Mouse (Mus musculus) cortical plate, adult 2 months (tissue): Measurements from ENCODE around the gene Hlcs. TPM values are rescaled to one million over a fixed set of nuclear protein-coding genes. Genes with fewer than 3 reads are reported as not detected.
A peak's percentile ranks its signal among the peaks of the same experiment; 100 is the strongest.

Experiments used
- H3K27ac ChIP-seq: fragments of 200-500 bp; 2 replicates; pipeline ENCODE4 v1.5.1; 2012; ENCODE audit warnings: low read length, control low read depth, inconsistent platforms; ENCODE audit not compliant: insufficient read depth
- H3K4me1 ChIP-seq: fragments of 200-500 bp; 2 replicates; pipeline ENCODE4 v1.6.1; 2011; ENCODE audit warnings: low read length; ENCODE audit not compliant: control insufficient read depth, insufficient read depth
- H3K4me3 ChIP-seq: fragments of 200-500 bp; 2 replicates; pipeline ENCODE4 v1.5.1; 2011; ENCODE audit warnings: mild to moderate bottlenecking, low read length, control low read depth; ENCODE audit not compliant: insufficient read depth
- CTCF ChIP-seq: fragments of 200-500 bp; IDR thresholded peaks from 2 replicates; pipeline ENCODE4 v1.5.1; 2011; ENCODE audit warnings: mild to moderate bottlenecking, control low read depth, low read length; ENCODE audit not compliant: insufficient read depth; ENCODE audit errors: extremely low read depth
- POLR2A ChIP-seq: fragments of 200-500 bp; IDR thresholded peaks from 2 replicates; pipeline ENCODE4 v1.6.1; 2011; ENCODE audit warnings: mild to moderate bottlenecking, low read length, control low read depth; ENCODE audit not compliant: insufficient read depth; ENCODE audit errors: extremely low read depth
- polyA plus RNA-seq: library from polyadenylated mRNA; depleted of rRNA; stranded (reverse); fragments of >200 nt; gene quantifications from 2 replicates; pipeline ENCODE4 v1.2.3, GENCODE M21; 2012

Gene Hlcs
- polyA plus RNA-seq, 1 experiment = 10.2 TPM

DNA sequence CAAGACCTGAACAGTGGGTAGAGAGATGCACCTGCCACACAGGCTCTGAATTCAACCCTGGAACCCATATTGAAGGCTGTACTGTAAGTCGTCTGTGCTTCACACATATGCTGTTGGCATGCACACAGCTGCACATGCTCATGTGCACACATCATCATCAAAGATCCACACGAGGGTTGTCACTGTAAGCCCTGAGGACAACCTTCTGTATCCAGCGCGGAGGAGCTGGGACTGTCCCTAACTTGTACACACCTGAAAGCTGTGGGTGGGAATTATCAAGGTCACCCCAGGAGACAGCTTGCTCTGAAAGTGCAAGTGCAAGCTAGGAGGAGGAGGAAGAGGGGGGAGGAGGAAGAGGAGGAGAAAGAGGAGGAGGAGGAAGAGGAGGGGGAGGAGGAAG, 14.2 kb downstream of the Hlcs start:
- no peak for TF ChIP-seq CTCF
- TF ChIP-seq POLR2A = no peak
- Histone ChIP-seq H3K4me1 (no peaks in the 10 kb centered on the region), H3K4me3 (no peak overlapping the region), H3K27ac (no peak overlapping the region)

DNA sequence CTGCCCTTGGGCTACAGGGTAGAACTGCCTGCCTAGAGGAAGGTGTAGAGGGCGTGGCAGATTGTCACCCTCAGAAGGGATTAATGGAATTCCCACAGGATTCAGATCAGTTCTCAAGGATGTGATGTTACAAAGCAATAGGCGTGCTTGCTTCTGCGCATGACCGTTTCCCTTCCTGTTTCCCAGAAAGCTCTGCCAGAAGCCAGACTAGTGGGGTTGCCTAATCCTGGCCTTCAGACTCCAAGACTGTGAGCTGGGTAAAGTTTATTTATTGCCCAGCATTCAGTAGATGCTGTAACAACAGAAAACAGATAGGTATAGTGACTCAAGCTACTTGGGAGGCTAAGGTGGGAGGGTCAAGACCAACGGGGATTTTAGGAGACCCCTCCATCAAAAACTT, 15.3 kb downstream of the Hlcs start:
- no peak overlapping the region for H3K4me3 ChIP-seq
- no peak overlapping the region for H3K27ac ChIP-seq
- no peaks in the 10 kb centered on the region for H3K4me1 ChIP-seq
- no peak for TF ChIP-seq POLR2A
- TF ChIP-seq CTCF = no peak

DNA sequence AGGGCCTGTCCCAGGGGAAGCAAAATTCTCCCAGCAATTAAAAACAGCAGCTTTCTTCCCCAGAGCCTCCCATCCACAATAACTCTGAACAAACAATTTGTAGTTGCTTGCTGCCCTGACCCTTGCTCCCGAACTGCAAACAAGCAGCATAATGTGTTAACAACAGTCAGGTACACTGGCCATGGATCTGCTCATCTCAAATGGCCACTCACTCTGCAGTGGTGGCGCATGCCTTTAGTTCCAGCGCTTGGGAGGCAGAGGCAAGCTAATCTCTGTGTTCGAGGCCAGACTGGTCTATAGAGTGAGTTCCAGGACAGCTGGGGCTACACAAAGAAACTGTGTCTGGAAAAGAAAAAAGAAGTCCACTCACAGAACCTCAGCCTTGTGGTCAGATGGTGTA, 22.2 kb downstream of the Hlcs start:
- Histone ChIP-seq H3K4me1 (peaks cover 3% of the 10 kb centered on the region; the same call in 1 of the 2 replicates), H3K4me3 (no peak overlapping the region), H3K27ac (no peak overlapping the region)
- no peak for TF ChIP-seq POLR2A
- TF ChIP-seq CTCF = no peak

DNA sequence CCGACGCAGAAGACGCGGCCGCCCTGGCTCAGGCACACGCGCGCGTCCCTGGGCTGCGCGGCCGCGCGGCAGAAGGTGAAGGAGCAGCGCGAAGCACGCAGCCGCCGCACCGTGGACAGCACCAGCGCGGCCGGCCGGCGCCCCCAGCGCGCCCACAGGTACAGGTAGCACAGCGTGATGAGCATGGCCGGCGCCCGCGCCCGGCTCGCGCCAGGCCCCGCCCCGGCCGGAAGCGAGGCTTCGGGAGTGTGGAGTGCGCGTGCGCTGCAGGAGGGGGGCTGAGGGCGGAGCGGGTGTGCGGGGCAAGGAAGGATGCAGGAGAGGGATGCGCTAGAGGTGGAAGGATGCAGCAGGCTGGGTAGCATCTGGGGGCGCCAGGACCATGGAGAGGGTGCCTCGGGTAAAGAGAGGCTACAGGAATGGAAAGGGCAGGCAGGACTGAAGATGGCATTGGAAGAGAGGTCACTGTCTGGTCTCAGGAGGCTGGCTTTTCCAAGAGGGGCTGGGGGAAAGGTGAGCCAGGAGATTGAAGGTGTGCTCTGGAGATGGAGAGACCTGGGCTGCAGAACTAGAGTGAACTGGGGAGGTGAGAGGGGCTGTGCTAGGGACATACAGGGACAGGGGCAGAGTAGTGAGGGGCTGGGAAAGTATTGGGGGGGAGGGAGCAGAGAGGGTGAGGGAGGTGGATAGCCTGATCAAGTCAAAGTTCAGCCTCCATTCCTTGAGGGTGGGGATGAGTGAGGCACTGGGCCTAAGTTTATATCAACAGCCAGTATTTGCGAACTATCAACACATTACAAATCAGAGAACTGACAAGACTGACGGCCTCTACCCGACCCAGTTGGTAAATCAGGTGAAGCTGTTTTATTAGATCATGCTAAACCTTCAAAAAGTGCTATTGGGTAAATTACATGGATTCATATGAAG, 23.0 kb downstream of the Hlcs start:
- H3K4me1 ChIP-seq = peaks cover 3% of the 10 kb centered on the region; the same call in 1 of the 2 replicates
- no peak for TF ChIP-seq CTCF
- TF ChIP-seq POLR2A = peak; percentile 83
- peak overlapping the region; percentile 88 for H3K27ac ChIP-seq
- H3K4me3 ChIP-seq = peak overlapping the region; percentile 69

DNA sequence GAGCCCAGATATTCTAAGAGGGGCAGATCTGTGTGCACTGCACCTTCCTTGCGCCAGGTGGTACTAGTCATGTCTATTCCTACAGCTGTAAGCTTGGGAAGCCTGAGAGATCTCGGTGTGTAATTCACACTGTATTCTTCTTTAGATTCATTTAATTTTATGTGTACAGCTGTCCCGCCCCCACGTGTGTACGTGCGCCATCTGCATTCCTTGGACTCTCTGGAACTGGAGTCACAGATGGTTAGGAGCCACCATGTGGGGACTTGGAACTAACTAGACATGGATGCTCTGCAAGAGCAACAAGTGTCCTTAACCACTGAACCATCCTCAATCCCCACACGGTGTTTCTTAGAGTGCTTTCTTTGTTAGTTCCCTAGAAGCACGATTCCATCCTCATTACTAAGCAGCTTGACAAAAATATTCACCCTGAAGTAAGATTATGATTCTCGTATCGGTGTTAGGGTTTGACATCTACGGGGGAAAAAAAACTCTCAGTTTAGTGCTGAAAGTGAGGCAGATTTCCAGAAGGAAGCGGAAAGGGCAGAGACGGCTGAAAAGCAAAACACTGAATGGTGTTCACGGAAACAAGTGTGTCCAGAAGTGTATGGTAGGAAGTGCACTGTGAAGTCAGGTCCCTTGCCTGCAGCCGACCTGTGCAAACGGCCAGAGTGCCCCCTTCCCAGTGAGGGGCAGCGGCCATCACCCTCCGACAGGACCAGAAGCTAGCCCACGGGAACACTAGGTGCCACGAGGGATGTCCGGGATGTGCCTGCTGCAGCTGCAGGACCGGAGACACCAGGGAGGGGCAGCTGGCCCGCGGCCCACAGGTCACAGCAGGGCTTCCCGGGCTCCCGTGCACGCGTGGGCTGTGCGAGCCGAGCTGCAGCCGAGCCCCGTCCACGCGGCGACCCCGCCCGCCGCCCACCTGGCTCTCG, 24.0 kb downstream of the Hlcs start:
- Histone ChIP-seq H3K27ac (peak overlapping the region; percentile 88), H3K4me3 (peak overlapping the region; percentile 69), H3K4me1 (peaks cover 3% of the 10 kb centered on the region; the same call in 1 of the 2 replicates)
- peak; percentile 38 for TF ChIP-seq CTCF
- no peak for TF ChIP-seq POLR2A

DNA sequence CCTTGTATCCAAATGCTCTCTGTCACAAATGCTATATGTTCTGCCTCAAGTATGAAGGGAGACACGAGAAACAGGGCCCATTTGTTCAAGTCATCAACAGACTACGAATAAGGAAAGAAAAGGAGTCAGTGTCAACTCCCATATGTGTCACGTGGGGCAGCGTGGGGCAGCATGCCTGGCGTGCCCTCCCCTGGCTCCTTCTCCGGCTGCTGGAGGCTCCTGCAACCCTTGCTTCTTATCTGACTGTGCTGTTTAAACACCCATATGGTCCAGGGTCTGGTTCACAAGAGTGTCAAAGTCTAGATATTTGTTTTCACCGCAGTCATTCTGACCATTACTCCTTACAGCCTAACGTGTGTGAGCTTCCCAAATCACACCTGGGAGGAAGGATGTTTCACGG, 25.5 kb downstream of the Hlcs start:
- Histone ChIP-seq H3K4me3 (no peak overlapping the region), H3K4me1 (peaks cover 3% of the 10 kb centered on the region; the same call in 1 of the 2 replicates), H3K27ac (no peak overlapping the region)
- TF ChIP-seq CTCF = no peak
- TF ChIP-seq POLR2A = no peak

DNA sequence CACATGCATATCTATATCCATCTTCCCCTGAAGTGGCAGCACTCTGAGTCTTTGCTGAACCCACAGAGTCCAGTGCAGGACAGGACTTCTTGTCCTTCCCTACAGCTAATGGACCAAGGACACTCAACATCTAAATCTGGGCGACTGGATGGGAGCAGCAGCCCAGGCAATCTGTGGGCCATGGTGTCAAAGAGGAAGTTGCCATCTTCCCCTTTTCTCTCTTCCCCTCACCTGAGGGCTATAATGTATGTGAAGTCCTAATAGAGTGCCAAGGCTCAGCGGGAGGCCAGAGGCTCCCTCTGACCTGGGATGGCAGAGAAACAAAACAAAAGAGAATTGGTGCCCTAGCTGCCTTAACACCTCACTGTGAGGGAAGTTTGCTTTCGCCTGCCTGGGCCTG, 29.4 kb downstream of the Hlcs start:
- Histone ChIP-seq H3K4me3 (no peak overlapping the region), H3K4me1 (peaks cover 1% of the 10 kb centered on the region; the same call in 1 of the 2 replicates)
- no peak for TF ChIP-seq POLR2A
- no peak for TF ChIP-seq CTCF

DNA sequence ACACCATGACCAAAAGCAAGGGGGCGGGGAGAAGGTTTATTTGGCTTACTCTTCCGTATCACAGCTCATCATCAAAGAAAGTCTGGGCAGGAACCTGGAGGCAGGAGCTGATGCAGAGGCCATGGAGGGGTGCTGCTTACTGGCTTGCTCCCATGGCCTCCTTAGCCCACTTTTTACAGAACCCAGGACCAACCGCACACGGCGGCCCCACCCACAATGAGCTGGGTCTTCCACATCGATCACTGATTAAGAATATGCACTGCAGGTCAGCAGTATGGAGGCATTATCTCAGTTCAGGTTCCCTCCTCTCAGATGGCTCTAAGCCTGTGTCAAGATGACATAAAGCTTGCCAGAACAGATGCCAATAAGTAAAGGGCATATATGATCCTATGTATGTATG, 42.5 kb downstream of the Hlcs start:
- H3K27ac ChIP-seq = no peak overlapping the region
- H3K4me1 ChIP-seq = no peaks in the 10 kb centered on the region
- no peak overlapping the region for H3K4me3 ChIP-seq
- no peak for TF ChIP-seq CTCF
- no peak for TF ChIP-seq POLR2A

More for the DNA sequence above, 29.4 kb downstream of the Hlcs start:
- no peak overlapping the region for H3K27ac ChIP-seq

DNA sequence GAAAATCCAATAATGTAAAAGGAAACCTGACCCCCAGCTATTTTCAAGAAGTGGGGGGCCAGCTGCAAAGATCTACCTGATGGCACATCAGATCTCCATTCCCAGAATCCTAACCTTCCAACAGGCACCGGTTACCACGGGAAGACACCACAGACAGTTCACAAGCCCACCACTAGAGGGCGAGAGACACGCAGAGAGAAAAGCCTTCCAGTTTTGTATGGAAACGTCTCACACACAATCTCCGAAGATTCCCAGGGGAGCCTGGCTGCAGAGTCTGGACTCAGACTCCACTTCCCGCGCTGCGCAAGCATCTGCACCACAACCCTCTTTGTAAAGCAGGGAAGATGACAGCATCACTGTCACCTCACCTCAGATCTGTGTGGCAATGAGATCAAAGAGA, 43.7 kb downstream of the Hlcs start:
- Histone ChIP-seq H3K4me3 (no peak overlapping the region), H3K4me1 (peaks cover 3% of the 10 kb centered on the region; the same call in 1 of the 2 replicates)

DNA sequence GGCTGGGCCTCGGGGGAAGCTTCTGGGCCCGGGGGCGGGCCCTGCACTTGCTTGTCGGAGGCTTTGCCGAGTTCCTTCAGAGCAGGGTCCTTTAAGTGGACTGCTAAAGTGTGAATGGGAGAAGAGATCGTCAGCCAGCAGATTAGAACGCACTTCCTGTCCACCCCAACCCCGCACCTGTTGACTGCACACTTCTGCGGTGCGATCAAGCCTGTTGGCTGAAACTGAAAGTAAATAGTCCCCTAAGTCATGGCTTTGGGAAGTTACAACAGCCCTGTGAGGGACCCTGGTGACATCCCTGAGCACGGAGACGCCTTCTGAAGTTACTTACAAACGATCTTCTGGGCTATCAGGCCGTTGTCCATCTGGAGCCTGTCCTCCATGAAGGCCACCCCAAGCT, 45.2 kb downstream of the Hlcs start:
- no peak overlapping the region for H3K4me3 ChIP-seq
- H3K27ac ChIP-seq = no peak overlapping the region
- no peak for TF ChIP-seq CTCF
- TF ChIP-seq POLR2A = no peak
- peaks cover 4% of the 10 kb centered on the region for H3K4me1 ChIP-seq

More for the DNA sequence above, 43.7 kb downstream of the Hlcs start:
- no peak overlapping the region for H3K27ac ChIP-seq
- TF ChIP-seq CTCF (peak; percentile 98), POLR2A (no peak)
